Mouse (Mus musculus) heart, embryonic 13.5 days (tissue): ENCODE results near the gene Cfd. TPM values are rescaled to one million over a fixed set of nuclear protein-coding genes. Genes with fewer than 3 reads are reported as not detected.
A peak's percentile ranks its signal among the peaks of the same experiment; 100 is the strongest.

Experiments used
- ATAC-seq: fragments of 200-750 bp; cut with Nextera tagmentation; 2 replicates; pipeline ENCODE4 v1.8.0; 2017; ENCODE audit warnings: moderate TSS enrichment; ENCODE audit not compliant: insufficient number of reproducible peaks, low FRiP score, low TSS enrichment; ENCODE audit errors: extremely low read depth
- H3K27ac ChIP-seq: fragments of 300-500 bp; sonication (generic); replicated peaks from 2 replicates; pipeline ENCODE4 v1.5.1; 2015; ENCODE audit warnings: moderate library complexity, mild to moderate bottlenecking, inconsistent platforms
- H3K27me3 ChIP-seq: fragments of 300-500 bp; sonication (generic); replicated peaks from 2 replicates; pipeline ENCODE4 v1.6.1; 2015; ENCODE audit warnings: mild to moderate bottlenecking, inconsistent platforms
- H3K36me3 ChIP-seq: fragments of 300-500 bp; sonication (generic); 2 replicates; pipeline ENCODE4 v1.6.1; 2015; ENCODE audit warnings: mild to moderate bottlenecking, inconsistent platforms
- H3K4me1 ChIP-seq: fragments of 300-500 bp; sonication (generic); 2 replicates; pipeline ENCODE4 v1.6.1; 2015; ENCODE audit warnings: inconsistent platforms
- H3K4me2 ChIP-seq: fragments of 300-500 bp; sonication (generic); 2 replicates; pipeline ENCODE4 v1.6.1; 2015; ENCODE audit warnings: inconsistent platforms, mild to moderate bottlenecking, moderate library complexity
- H3K4me3 ChIP-seq: fragments of 300-500 bp; sonication (generic); 2 replicates; pipeline ENCODE4 v1.5.1; 2015; ENCODE audit warnings: moderate library complexity, mild to moderate bottlenecking, inconsistent platforms
- H3K9ac ChIP-seq: fragments of 300-500 bp; sonication (generic); 2 replicates; pipeline ENCODE4 v1.6.1; 2015; ENCODE audit warnings: inconsistent platforms, mild to moderate bottlenecking, moderate library complexity
- H3K9me3 ChIP-seq: fragments of 300-500 bp; sonication (generic); 2 replicates; pipeline ENCODE4 v1.6.1; 2016; ENCODE audit warnings: inconsistent platforms
- WGBS: fragments of 180-500 bp; shearing (Covaris S2); methylation state at CpG from one replicate; pipeline ENCODE4 v1.1.7; 2015; ENCODE audit warnings: mixed read lengths; 5-methylcytosine and 5-hydroxymethylcytosine counted together
- polyA plus RNA-seq: library from polyadenylated mRNA; unstranded; fragments of >200 nt; fragmentation: Nextera tagmentation; extraction: Ambion mirVana; gene quantifications from 2 replicates; pipeline ENCODE4 v1.2.1, GENCODE M21; 2015

Gene Cfd
- polyA plus RNA-seq, 1 experiment from 2014 or later: not detected

GRCm38 (mm10) chr10:79929967-79930825 is 39.5 kb downstream of the Cfd start:
- Histone ChIP-seq H3K36me3 (peaks cover 37% of the 10 kb centered on the region), H3K4me2 (peak overlapping the region; percentile 92), H3K4me1 (peaks cover 79% of the 10 kb centered on the region), H3K27ac (peak overlapping the region; percentile 97), H3K9ac (peak overlapping the region; percentile 97), H3K27me3 (no peaks in the 10 kb centered on the region), H3K9me3 (no peaks in the 10 kb centered on the region), H3K4me3 (peak overlapping the region; percentile 97)
- WGBS: 85% methylated on average over 18 of the region's 18 CpGs
- ATAC-seq: no peak

DNA sequence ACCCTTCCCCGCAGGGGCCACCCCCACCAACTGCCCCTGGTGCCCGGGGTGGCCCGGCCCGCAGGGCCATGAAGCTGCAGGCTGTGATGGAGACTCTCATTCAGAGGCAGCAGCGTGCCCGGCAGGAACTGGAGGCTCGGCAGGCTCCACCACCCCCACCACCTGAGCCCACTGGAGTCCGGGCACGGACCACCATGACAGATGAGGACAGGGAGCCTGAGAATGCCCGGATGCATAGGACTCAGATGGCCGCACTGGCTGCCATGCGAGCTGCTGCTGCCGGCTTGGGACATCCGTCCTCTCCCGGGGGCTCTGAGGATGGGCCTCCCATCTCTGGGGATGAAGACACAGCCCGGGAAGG is 40.2 kb downstream of the Cfd start:
- no peaks in the 10 kb centered on the region for H3K27me3 ChIP-seq
- H3K4me3 ChIP-seq: peak overlapping the region; percentile 97
- no peak overlapping the region for H3K27ac ChIP-seq
- 0 out of 2 replicates have a peak overlapping the region, but pooled peaks have one; percentile 97 for H3K9ac ChIP-seq
- H3K9me3 ChIP-seq: no peaks in the 10 kb centered on the region
- peak overlapping the region; percentile 92 for H3K4me2 ChIP-seq
- ATAC-seq: no peak
- peaks cover 81% of the 10 kb centered on the region for H3K4me1 ChIP-seq
- WGBS: 90% methylated on average over 16 of the region's 16 CpGs
- H3K36me3 ChIP-seq: peaks cover 40% of the 10 kb centered on the region

- H3K27ac ChIP-seq: no peak overlapping the region; the same call in 1 of the 2 replicates
Measured at GRCm38 (mm10) chr10:79931797-79932196, 41.1 kb downstream of the Cfd start.

GRCm38 (mm10) chr10:79932736-79933135 is 42.1 kb downstream of the Cfd start:
- peaks cover 93% of the 10 kb centered on the region for H3K4me1 ChIP-seq
- H3K9me3 ChIP-seq: no peaks in the 10 kb centered on the region
- peak overlapping the region; percentile 68 for H3K27ac ChIP-seq
- H3K27me3 ChIP-seq: no peaks in the 10 kb centered on the region
- peak overlapping the region; percentile 97 for H3K4me3 ChIP-seq
- H3K36me3 ChIP-seq: peaks cover 45% of the 10 kb centered on the region
- ATAC-seq: no peak
- peak overlapping the region; percentile 92 for H3K4me2 ChIP-seq
- 13% methylated on average over 8 of the region's 8 CpGs for WGBS
- peak overlapping the region; percentile 68 for H3K9ac ChIP-seq

More at GRCm38 (mm10) chr10:79931797-79932196, 41.1 kb downstream of the Cfd start:
- Histone ChIP-seq H3K4me3 (peak overlapping the region; percentile 97), H3K36me3 (peaks cover 40% of the 10 kb centered on the region), H3K27me3 (no peaks in the 10 kb centered on the region), H3K4me2 (peak overlapping the region; percentile 92), H3K9me3 (no peaks in the 10 kb centered on the region), H3K4me1 (peaks cover 83% of the 10 kb centered on the region), H3K9ac (peak overlapping the region; percentile 68)
- 76% methylated on average over 9 of the region's 9 CpGs for WGBS
- no peak for ATAC-seq

GRCm38 (mm10) chr10:79933145-79933679 is 42.6 kb downstream of the Cfd start:
- ATAC-seq: no peak
- H3K4me2 ChIP-seq: peak overlapping the region; percentile 92
- H3K9ac ChIP-seq: peak overlapping the region; percentile 68
- peaks cover 49% of the 10 kb centered on the region for H3K36me3 ChIP-seq
- 50% methylated on average over 9 of the region's 9 CpGs for WGBS
- H3K9me3 ChIP-seq: no peaks in the 10 kb centered on the region
- peaks cover 96% of the 10 kb centered on the region for H3K4me1 ChIP-seq
- no peaks in the 10 kb centered on the region for H3K27me3 ChIP-seq
- H3K27ac ChIP-seq: peak overlapping the region; percentile 68
- peak overlapping the region; percentile 97 for H3K4me3 ChIP-seq

GRCm38 (mm10) chr10:79933861-79934260 is 43.2 kb downstream of the Cfd start:
- 73% methylated on average over 6 of the region's 6 CpGs for WGBS
- H3K36me3 ChIP-seq: peaks cover 49% of the 10 kb centered on the region
- peaks cover 96% of the 10 kb centered on the region for H3K4me1 ChIP-seq
- H3K9me3 ChIP-seq: no peaks in the 10 kb centered on the region
- peak overlapping the region; percentile 21; the same call in 1 of the 2 replicates for H3K9ac ChIP-seq
- peak overlapping the region; percentile 92 for H3K4me2 ChIP-seq
- ATAC-seq: no peak
- peak overlapping the region; percentile 21 for H3K4me3 ChIP-seq
- no peaks in the 10 kb centered on the region for H3K27me3 ChIP-seq
- H3K27ac ChIP-seq: peak overlapping the region; percentile 53

GRCm38 (mm10) chr10:79934272-79934721 is 43.6 kb downstream of the Cfd start:
- peak overlapping the region; percentile 21 for H3K4me3 ChIP-seq
- H3K36me3 ChIP-seq: peaks cover 49% of the 10 kb centered on the region
- ATAC-seq: peak; percentile 38
- H3K4me2 ChIP-seq: peak overlapping the region; percentile 92
- peaks cover 96% of the 10 kb centered on the region for H3K4me1 ChIP-seq
- WGBS: 69% methylated on average over 13 of the region's 13 CpGs
- H3K27me3 ChIP-seq: no peaks in the 10 kb centered on the region
- H3K9me3 ChIP-seq: no peaks in the 10 kb centered on the region
- H3K27ac ChIP-seq: peak overlapping the region; percentile 53
- peak overlapping the region; percentile 13; the same call in 1 of the 2 replicates for H3K9ac ChIP-seq

DNA sequence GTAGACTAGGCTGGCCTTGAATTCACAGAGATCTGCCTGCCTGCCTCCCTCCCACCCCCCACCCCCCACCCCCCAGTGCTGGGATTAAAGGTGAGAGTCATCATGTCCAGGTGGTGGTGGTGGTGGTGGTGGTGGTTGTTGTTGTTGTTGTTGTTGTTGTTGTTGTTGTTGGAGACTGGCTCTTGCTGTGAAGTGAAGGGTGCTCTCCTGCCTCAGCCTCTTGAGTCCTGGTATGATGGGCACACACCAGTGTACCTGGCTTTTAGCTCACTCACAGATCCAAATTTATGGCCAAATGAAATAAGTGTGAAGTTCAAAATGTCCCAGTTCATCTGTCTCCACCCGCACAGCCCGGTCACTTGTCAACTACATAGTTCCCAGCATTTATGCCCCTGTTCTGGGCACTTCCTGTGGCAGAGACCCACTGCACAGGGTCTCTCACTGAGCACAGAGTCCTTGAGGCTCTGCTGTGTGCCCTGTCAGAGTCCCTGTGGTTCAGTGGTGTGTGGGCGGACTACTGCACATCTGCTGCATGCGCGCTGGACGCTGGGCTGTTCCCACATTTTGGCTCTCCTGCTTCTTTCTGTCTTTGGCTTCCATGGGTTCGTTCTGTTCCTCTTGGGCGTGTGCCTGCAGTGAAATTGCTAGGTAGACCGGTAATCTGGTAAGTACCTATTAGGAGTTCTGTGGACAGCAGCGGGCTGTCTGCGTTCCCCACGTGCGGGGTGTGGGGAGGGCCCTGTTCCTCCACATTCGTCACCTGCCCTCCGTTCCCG is 44.3 kb downstream of the Cfd start:
- WGBS: 85% methylated on average over 16 of the region's 16 CpGs

DNA sequence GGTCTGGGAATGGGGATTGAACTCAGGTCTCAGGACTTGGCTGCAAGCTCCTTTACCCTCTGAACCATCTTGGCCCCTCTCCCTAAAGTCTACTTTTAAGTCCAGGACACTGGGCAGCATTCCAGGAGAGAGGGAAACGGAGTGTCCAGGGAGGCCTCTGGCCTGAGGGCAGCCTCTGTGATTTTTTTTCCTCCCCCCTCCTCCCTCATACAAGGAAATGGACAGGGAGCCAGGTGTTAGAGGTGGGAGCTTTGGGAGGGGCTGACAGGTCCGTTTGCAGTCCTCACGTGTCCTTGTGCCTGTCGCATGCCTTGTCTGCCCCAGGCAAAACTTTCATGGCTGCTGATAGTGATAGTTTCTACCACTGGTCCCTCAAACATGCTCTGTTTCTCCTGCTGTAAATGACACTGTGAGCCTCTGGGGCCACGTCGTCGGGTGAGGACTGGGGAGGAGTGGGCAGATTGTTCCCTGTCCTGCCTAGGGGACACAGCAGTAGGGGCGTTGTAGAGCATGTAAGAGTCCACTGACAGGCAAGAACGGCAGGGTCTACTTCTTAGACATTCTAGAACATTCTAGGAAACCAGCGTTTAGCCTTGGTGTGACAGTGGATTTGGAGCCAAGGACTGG is 45.7 kb downstream of the Cfd start:
- Histone ChIP-seq H3K27me3 (no peaks in the 10 kb centered on the region), H3K9me3 (no peaks in the 10 kb centered on the region), H3K9ac (peak overlapping the region; percentile 68), H3K4me3 (peak overlapping the region; percentile 34), H3K4me1 (peaks cover 99% of the 10 kb centered on the region), H3K4me2 (peak overlapping the region; percentile 61), H3K36me3 (peaks cover 43% of the 10 kb centered on the region), H3K27ac (peak overlapping the region; percentile 86)
- 43% methylated on average over 10 of the region's 10 CpGs for WGBS
- no peak for ATAC-seq

More for the DNA sequence above, 44.3 kb downstream of the Cfd start:
- Histone ChIP-seq H3K36me3 (peaks cover 49% of the 10 kb centered on the region), H3K4me1 (peaks cover 96% of the 10 kb centered on the region), H3K9me3 (no peaks in the 10 kb centered on the region), H3K27me3 (no peaks in the 10 kb centered on the region), H3K4me2 (peak overlapping the region; percentile 92), H3K4me3 (0 out of 2 replicates have a peak overlapping the region, but pooled peaks have one; percentile 3), H3K9ac (0 out of 2 replicates have a peak overlapping the region, but pooled peaks have one; percentile 47), H3K27ac (peak overlapping the region; percentile 53)
- no peak for ATAC-seq

GRCm38 (mm10) chr10:79936911-79937441 is 46.3 kb downstream of the Cfd start:
- ATAC-seq: peak; percentile 16; the same call in 1 of the 2 replicates

More at GRCm38 (mm10) chr10:79936911-79937441, 46.3 kb downstream of the Cfd start:
- 36% methylated on average over 27 of the region's 27 CpGs for WGBS
- Histone ChIP-seq H3K27me3 (no peaks in the 10 kb centered on the region), H3K4me3 (peak overlapping the region; percentile 34), H3K27ac (peak overlapping the region; percentile 86), H3K36me3 (peaks cover 43% of the 10 kb centered on the region), H3K4me1 (peaks cover 94% of the 10 kb centered on the region), H3K9me3 (no peaks in the 10 kb centered on the region), H3K9ac (peak overlapping the region; percentile 68), H3K4me2 (peak overlapping the region; percentile 61)
